In genomic region chr5:114507394-114507793, GRCm38 (mm10) we compare ENCODE assay signal across 12 mouse cellular contexts.
DNase-seq lines count a peak whose midpoint lies in the region; ATAC-seq lines count a peak whose summit lies in the region.
"Had no signal": no experiment of that assay in that cellular context is flagged by ENCODE, and none has a peak within 500 bp of the region (broad histone marks: within the 10 kb centered on the region; RNA-seq: fewer than 3 reads in every experiment).

No protein-coding gene starts in this region.

- intact Hi-C loops in heart, postnatal 25 days (cut with DNase I) = no loop called here

- no peak overlapping the region for H3K27ac ChIP-seq in heart, embryonic 11.5 days (ENCODE audit: low read depth, low read length)
- no peak overlapping the region for H3K27ac ChIP-seq in intestine, embryonic 15.5 days
- H3K27ac ChIP-seq: embryonic facial prominence, embryonic 15.5 days; forebrain, embryonic 15.5 days had no signal

- no peaks in the 10 kb centered on the region for H3K9me3 ChIP-seq in heart, embryonic 11.5 days (replicated peaks; ENCODE audit: control insufficient read depth, low read length)
- no peaks in the 10 kb centered on the region for H3K9me3 ChIP-seq in intestine, embryonic 15.5 days
- H3K9me3 ChIP-seq: embryonic facial prominence, embryonic 15.5 days; forebrain, embryonic 15.5 days had no signal

- H3K4me2 ChIP-seq in heart, embryonic 11.5 days = no peak overlapping the region
- no peak overlapping the region for H3K4me2 ChIP-seq in intestine, embryonic 15.5 days (replicated peaks)
- H3K4me2 ChIP-seq: embryonic facial prominence, embryonic 15.5 days; forebrain, embryonic 15.5 days had no signal

- ATAC-seq in heart, embryonic 11.5 days (replicated peaks; ENCODE audit: insufficient number of reproducible peaks, low FRiP score, low TSS enrichment) = peak; percentile 63; the same call in 1 of the 2 replicates
- peak; percentile 56; the same call in 1 of the 2 replicates for ATAC-seq in intestine, embryonic 15.5 days
- ATAC-seq: forebrain, embryonic 15.5 days had no signal

- no peaks in the 10 kb centered on the region for H3K36me3 ChIP-seq in heart, embryonic 11.5 days (ENCODE audit: control insufficient read depth, insufficient read depth, low read length)
- H3K36me3 ChIP-seq in intestine, embryonic 15.5 days = no peaks in the 10 kb centered on the region
- H3K36me3 ChIP-seq: embryonic facial prominence, embryonic 15.5 days; forebrain, embryonic 15.5 days had no signal

- no peak overlapping the region for H3K9ac ChIP-seq in heart, embryonic 11.5 days (ENCODE audit: low read depth, low read length)
- no peak overlapping the region for H3K9ac ChIP-seq in intestine, embryonic 15.5 days
- H3K9ac ChIP-seq: embryonic facial prominence, embryonic 15.5 days; forebrain, embryonic 15.5 days had no signal

- WGBS in heart, embryonic 11.5 days (ENCODE audit: insufficient replicate concordance) = 44% methylated on average over 12 of the region's 12 CpGs
- WGBS in intestine, embryonic 15.5 days = 63% methylated on average over 12 of the region's 12 CpGs

- H3K27me3 ChIP-seq in heart, embryonic 11.5 days (ENCODE audit: control insufficient read depth, insufficient read depth, low read length) = peaks cover 13% of the 10 kb centered on the region
- no peaks in the 10 kb centered on the region for H3K27me3 ChIP-seq in intestine, embryonic 15.5 days (replicated peaks)
- H3K27me3 ChIP-seq: forebrain, embryonic 15.5 days had no signal

- H3K4me3 ChIP-seq in heart, embryonic 11.5 days (ENCODE audit: low read depth, low read length) = no peak overlapping the region
- H3K4me3 ChIP-seq in intestine, embryonic 15.5 days (replicated peaks) = no peak overlapping the region
- H3K4me3 ChIP-seq: embryonic facial prominence, embryonic 15.5 days; forebrain, embryonic 15.5 days; megakaryocyte, embryonic 14.5 days had no signal

- DNase-seq in adrenal gland, adult (ENCODE audit: inconsistent age in 2 of 2, low spot score in 1 of 2) = peak; percentile 36 to 50
- no peak for DNase-seq in adrenal gland, adult 18-20 months (ENCODE audit: low spot score in 2 of 2)
- no peak for DNase-seq in heart, postnatal 25 days (ENCODE audit: low spot score)
- peak; percentile 50 for DNase-seq in adrenal gland, postnatal 10 days
- DNase-seq in kidney, adult 18-20 months = no peak
- DNase-seq in thymus, postnatal 0 days (ENCODE audit: low spot score) = no peak
- DNase-seq: gastrocnemius, postnatal 10 days had no signal

- H3K4me1 ChIP-seq in heart, embryonic 11.5 days (ENCODE audit: control insufficient read depth, insufficient read depth, low read length) = peaks cover 10% of the 10 kb centered on the region
- peaks cover 11% of the 10 kb centered on the region; the same call in 1 of the 2 replicates for H3K4me1 ChIP-seq in intestine, embryonic 15.5 days (replicated peaks)
- H3K4me1 ChIP-seq: forebrain, embryonic 15.5 days had no signal

Comparison
In these comparisons a context has a peak if more than half of its experiments do, and no peak if none do; other contexts are left out.
1. DNase-seq: peak in adrenal gland, adult (2 of 2) and adrenal gland, postnatal 10 days (single experiment); none in adrenal gland, adult 18-20 months (0 of 2), heart, postnatal 25 days (single experiment), kidney, adult 18-20 months (single experiment) and thymus, postnatal 0 days (single experiment).